Mouse (Mus musculus): ENCODE results near the gene Spag9.

DNA sequence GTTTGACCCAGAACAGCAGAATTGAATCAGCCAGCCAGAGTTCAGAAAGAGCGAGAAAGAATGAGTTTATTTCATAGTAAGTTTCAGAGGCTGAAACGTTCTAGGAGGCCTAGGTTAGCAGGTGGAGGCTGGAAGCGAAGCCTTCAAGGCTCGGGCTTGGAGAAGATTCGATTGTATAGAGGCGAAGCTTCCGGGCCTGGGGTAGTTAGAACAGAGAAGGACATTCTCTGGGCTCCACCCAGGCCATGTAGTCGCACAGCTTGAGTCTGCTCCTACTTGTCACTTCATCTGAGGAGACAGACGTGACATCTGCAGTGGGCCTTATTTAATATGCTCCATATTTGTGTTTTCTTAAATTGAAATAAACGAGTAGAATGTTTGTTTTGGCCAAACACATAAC, 125.6 kb downstream of the Spag9 start:
- no peak for TF ChIP-seq CTCF (conservative IDR thresholded peaks at IDR 0.05; ENCODE audit: insufficient read depth, insufficient read length, low read depth, low read length)
- TF ChIP-seq POLR2A (IDR thresholded peaks at IDR 0.05; ENCODE audit: low read depth, low read length) = no peak

All from kidney, adult 2 months (tissue).